Mouse (Mus musculus): ENCODE measurements around the gene Usp19.

- TF ChIP-seq CTCF (IDR thresholded peaks at IDR 0.05; ENCODE audit: control insufficient read depth, insufficient read depth, insufficient replicate concordance, low read depth, low read length) (no peak), POLR2A (IDR thresholded peaks at IDR 0.05; ENCODE audit: control insufficient read depth, low read depth, low read length) (no peak)
These were observed 21.0 kb upstream of the Usp19 start for GRCm38 (mm10) chr9:108469430-108469829.

All from testis, adult 2 months (tissue).